Mouse (Mus musculus) embryonic facial prominence, embryonic 10.5 days (tissue): Measurements from ENCODE around the gene Rpap2. TPM values are rescaled to one million over a fixed set of nuclear protein-coding genes. Genes with fewer than 3 reads are reported as not detected.

ENCODE experiments used
- DNase-seq: peaks from one replicate; pipeline ENCODE4 v3.0.0-alpha.2; 2017; ENCODE audit warnings: low spot score
- H3K27ac ChIP-seq: fragments of 300-500 bp; sonication (generic); replicated peaks from 2 replicates; pipeline ENCODE4 v1.5.1; 2016; ENCODE audit warnings: mild to moderate bottlenecking
- H3K27me3 ChIP-seq: fragments of 300-500 bp; sonication (generic); replicated peaks from 2 replicates; pipeline ENCODE4 v1.6.1; 2016; ENCODE audit warnings: low read depth, mild to moderate bottlenecking; ENCODE audit not compliant: poor library complexity, severe bottlenecking
- H3K36me3 ChIP-seq: fragments of 300-500 bp; sonication (generic); replicated peaks from 2 replicates; pipeline ENCODE4 v1.6.1; 2016; ENCODE audit warnings: mild to moderate bottlenecking, moderate library complexity
- H3K4me1 ChIP-seq: fragments of 300-500 bp; sonication (generic); 2 replicates; pipeline ENCODE4 v1.6.1; 2016
- H3K4me3 ChIP-seq: fragments of 300-500 bp; sonication (generic); 2 replicates; pipeline ENCODE4 v1.5.1; 2016; ENCODE audit warnings: mild to moderate bottlenecking, moderate library complexity
- H3K9me3 ChIP-seq: fragments of 300-500 bp; sonication (generic); 2 replicates; pipeline ENCODE4 v1.6.1; 2016; ENCODE audit warnings: mild to moderate bottlenecking
- WGBS: fragments of 180-500 bp; shearing (Covaris S2); methylation state at CpG from one replicate; pipeline ENCODE4 v1.1.7; 2016; 5-methylcytosine and 5-hydroxymethylcytosine counted together
- polyA plus RNA-seq: library from polyadenylated mRNA; unstranded; fragments of >200 nt; fragmentation: Nextera tagmentation; extraction: Ambion mirVana; gene quantifications from 2 replicates; pipeline ENCODE4 v1.2.1, GENCODE M21; 2016

The Rpap2 gene
- 20.0 and 21.8 TPM in 2 replicates for polyA plus RNA-seq

- peak within 1 kb of the TSS; percentile 89 for H3K27ac ChIP-seq
- no peaks in the 10 kb centered on the region for H3K27me3 ChIP-seq
- peaks cover 25% of the 10 kb centered on the region for H3K36me3 ChIP-seq
- 1% methylated on average over 64 of the region's 64 CpGs for WGBS
- peak within 1 kb of the TSS; percentile 67 for H3K4me3 ChIP-seq
- H3K4me1 ChIP-seq = peaks cover 10% of the 10 kb centered on the region; the same call in 1 of the 2 replicates
- H3K9me3 ChIP-seq = no peaks in the 10 kb centered on the region
- DNase-seq = peak; percentile 94
Observed at GRCm38 (mm10) chr5:107597301-107598077, at the start of gene Rpap2, which contains the start of gene Glmn. Rpap2 (plus strand) TSS chr5:107597373. Glmn (minus strand) TSS chr5:107597888.

- Histone ChIP-seq H3K36me3 (peaks cover 35% of the 10 kb centered on the region), H3K9me3 (no peaks in the 10 kb centered on the region), H3K27ac (no peak overlapping the region), H3K4me1 (no peaks in the 10 kb centered on the region), H3K4me3 (no peak overlapping the region), H3K27me3 (no peaks in the 10 kb centered on the region)
- no peak for DNase-seq
- 90% methylated on average over 3 of the region's 3 CpGs for WGBS
Observed at GRCm38 (mm10) chr5:107547955-107548354, 49.2 kb upstream of the Rpap2 start.

DNA sequence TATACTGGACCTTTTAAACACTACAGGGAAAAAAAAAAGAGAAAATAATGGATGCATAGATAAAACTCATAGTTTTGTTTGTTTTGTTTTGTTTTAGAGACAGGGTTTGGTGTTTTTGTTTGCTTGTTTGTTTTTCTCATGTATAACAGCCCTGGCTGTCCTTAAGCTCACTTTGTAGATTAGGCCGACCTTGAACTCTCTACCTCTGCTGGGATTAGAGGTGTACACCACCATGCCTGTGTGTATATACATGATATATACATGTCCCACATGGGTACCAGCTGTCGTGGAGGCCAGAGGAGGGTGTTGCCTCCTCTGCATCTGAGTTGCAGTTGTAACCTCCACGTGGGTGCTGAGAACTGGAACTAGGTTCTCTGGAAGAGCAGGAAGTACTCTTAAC is 48.7 kb upstream of the Rpap2 start:
- H3K4me1 ChIP-seq = no peaks in the 10 kb centered on the region
- no peak for DNase-seq
- no peak overlapping the region for H3K4me3 ChIP-seq
- H3K9me3 ChIP-seq = no peaks in the 10 kb centered on the region
- no peak overlapping the region for H3K27ac ChIP-seq
- WGBS = 87% methylated on average over 3 of the region's 3 CpGs
- no peaks in the 10 kb centered on the region for H3K27me3 ChIP-seq
- H3K36me3 ChIP-seq = peaks cover 35% of the 10 kb centered on the region

DNA sequence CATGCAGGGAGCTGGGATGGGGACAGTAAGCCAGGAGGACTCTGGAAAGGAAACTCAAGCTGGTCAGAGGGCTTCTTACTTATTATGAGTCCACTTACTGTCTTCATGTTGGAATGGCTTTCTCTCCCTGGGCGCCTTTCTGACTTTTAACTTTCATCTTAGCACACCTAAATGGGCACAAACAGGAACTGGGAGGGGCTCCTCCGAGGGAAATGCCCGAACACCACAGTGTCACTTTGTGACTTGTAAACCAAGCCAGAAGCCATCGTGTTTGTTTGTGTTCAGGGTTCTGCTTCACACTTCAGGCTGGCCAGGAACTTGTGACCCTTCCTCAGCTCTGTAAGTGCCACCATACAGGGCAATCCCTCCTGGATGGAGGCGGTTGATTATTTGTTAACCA is 42.8 kb upstream of the Rpap2 start:
- Histone ChIP-seq H3K36me3 (peaks cover 73% of the 10 kb centered on the region), H3K4me3 (no peak overlapping the region), H3K4me1 (no peaks in the 10 kb centered on the region), H3K9me3 (no peaks in the 10 kb centered on the region), H3K27me3 (no peaks in the 10 kb centered on the region), H3K27ac (no peak overlapping the region)
- WGBS = 88% methylated on average over 5 of the region's 5 CpGs
- DNase-seq = no peak

DNA sequence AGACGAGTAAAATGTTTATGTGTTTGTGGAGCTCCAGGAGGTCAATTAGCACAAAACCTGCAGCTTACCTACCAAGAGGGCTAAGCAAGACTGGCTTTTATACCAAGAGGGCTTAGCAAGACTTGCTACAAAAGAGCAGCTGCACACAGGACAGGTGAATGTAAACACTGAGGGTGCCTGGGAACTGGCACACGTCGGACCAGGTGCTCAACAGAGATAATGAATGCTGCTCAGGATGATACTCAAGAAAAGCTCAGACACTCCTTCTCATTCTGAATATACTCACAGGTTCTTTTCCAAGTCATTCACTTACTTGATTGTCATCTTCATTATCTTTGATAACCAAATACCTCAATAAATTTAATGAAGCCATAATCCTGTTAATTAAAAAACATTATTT is 40.2 kb upstream of the Rpap2 start:
- Histone ChIP-seq H3K27ac (no peak overlapping the region), H3K4me1 (no peaks in the 10 kb centered on the region), H3K27me3 (no peaks in the 10 kb centered on the region), H3K9me3 (no peaks in the 10 kb centered on the region), H3K36me3 (peaks cover 81% of the 10 kb centered on the region), H3K4me3 (no peak overlapping the region)
- 80% methylated on average over 3 of the region's 3 CpGs for WGBS
- no peak for DNase-seq

GRCm38 (mm10) chr5:107569148-107569547 is 28.0 kb upstream of the Rpap2 start:
- DNase-seq = no peak
- Histone ChIP-seq H3K4me1 (no peaks in the 10 kb centered on the region), H3K27me3 (no peaks in the 10 kb centered on the region), H3K27ac (no peak overlapping the region), H3K36me3 (peaks cover 71% of the 10 kb centered on the region), H3K4me3 (no peak overlapping the region), H3K9me3 (no peaks in the 10 kb centered on the region)
- WGBS = 97% methylated on average over 9 of the region's 9 CpGs

- H3K27ac ChIP-seq = peak overlapping the region; percentile 89; the same call in 1 of the 2 replicates
- H3K4me1 ChIP-seq = peaks cover 10% of the 10 kb centered on the region; the same call in 1 of the 2 replicates
- WGBS = 26% methylated on average over 4 of the region's 4 CpGs
- H3K27me3 ChIP-seq = no peaks in the 10 kb centered on the region
- no peak for DNase-seq
- peaks cover 25% of the 10 kb centered on the region for H3K36me3 ChIP-seq
- no peaks in the 10 kb centered on the region for H3K9me3 ChIP-seq
- H3K4me3 ChIP-seq = peak overlapping the region; percentile 67
Observed at GRCm38 (mm10) chr5:107598380-107598779, 1.2 kb downstream of the Rpap2 start.

GRCm38 (mm10) chr5:107611224-107611623 is 14.1 kb downstream of the Rpap2 start:
- Histone ChIP-seq H3K36me3 (peaks cover 44% of the 10 kb centered on the region), H3K4me3 (no peak overlapping the region)
- WGBS = 6% methylated on average over 2 of the region's 2 CpGs

GRCm38 (mm10) chr5:107617986-107618385 is 20.8 kb downstream of the Rpap2 start:
- Histone ChIP-seq H3K27ac (no peak overlapping the region), H3K27me3 (no peaks in the 10 kb centered on the region), H3K4me3 (no peak overlapping the region), H3K36me3 (peaks cover 70% of the 10 kb centered on the region), H3K4me1 (no peaks in the 10 kb centered on the region), H3K9me3 (no peaks in the 10 kb centered on the region)
- 87% methylated on average over 6 of the region's 6 CpGs for WGBS
- no peak for DNase-seq

More at GRCm38 (mm10) chr5:107611224-107611623, 14.1 kb downstream of the Rpap2 start:
- DNase-seq = peak; percentile 65
- H3K27ac ChIP-seq = no peak overlapping the region
- H3K27me3 ChIP-seq = no peaks in the 10 kb centered on the region
- no peaks in the 10 kb centered on the region for H3K4me1 ChIP-seq
- no peaks in the 10 kb centered on the region for H3K9me3 ChIP-seq

- H3K27me3 ChIP-seq = no peaks in the 10 kb centered on the region
- DNase-seq = no peak
- 95% methylated on average over 3 of the region's 3 CpGs for WGBS
- no peak overlapping the region for H3K4me3 ChIP-seq
- H3K4me1 ChIP-seq = no peaks in the 10 kb centered on the region
- no peak overlapping the region for H3K27ac ChIP-seq
- no peaks in the 10 kb centered on the region for H3K9me3 ChIP-seq
- H3K36me3 ChIP-seq = peaks cover 68% of the 10 kb centered on the region
Observed at GRCm38 (mm10) chr5:107621327-107621726, 24.2 kb downstream of the Rpap2 start.

DNA sequence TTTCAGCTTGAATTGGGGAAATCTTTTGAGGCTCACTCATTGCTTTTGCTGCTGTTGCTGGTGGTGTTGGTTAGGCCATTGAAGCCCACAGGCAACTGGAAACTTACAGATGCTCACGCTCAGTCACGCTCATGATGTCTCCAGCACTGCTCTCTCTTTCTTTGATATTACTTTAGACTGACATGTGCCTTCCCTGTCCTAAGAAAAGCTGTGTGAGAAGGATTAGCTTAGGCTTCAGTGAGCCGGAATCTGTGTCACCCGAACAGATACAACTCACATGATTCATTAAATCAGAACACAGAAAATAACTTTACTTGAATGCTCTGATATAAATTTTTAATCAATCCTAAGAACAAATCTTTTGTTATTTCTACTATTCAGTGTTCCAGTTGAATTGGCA is 36.5 kb downstream of the Rpap2 start:
- H3K9me3 ChIP-seq = no peaks in the 10 kb centered on the region
- H3K4me3 ChIP-seq = no peak overlapping the region
- 92% methylated on average over 4 of the region's 4 CpGs for WGBS
- H3K27me3 ChIP-seq = no peaks in the 10 kb centered on the region
- no peak for DNase-seq
- H3K36me3 ChIP-seq = peaks cover 27% of the 10 kb centered on the region
- no peak overlapping the region for H3K27ac ChIP-seq
- H3K4me1 ChIP-seq = peaks cover 6% of the 10 kb centered on the region; the same call in 1 of the 2 replicates

DNA sequence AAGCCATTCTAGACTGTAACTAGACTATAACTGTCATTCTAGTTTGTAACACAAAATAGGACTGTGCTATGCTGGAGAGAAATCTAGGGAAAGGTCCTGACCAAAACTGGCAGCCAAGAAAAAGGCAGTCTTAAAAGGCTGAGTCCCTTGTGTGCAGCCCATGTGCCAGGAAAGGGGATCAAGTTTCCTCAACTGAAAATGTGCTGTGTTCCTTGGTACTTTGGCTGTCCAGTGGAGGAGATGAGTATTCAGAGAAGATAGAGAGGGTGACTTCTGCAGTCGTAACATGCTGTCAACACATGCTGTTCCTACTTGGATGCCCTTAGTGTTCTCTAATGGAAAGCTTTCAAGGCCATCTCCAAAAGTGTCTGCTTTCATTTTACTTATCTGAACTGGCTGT is 39.9 kb downstream of the Rpap2 start:
- WGBS = 65% methylated on average over 1 of the region's 1 CpGs
- peaks cover 12% of the 10 kb centered on the region for H3K36me3 ChIP-seq
- H3K4me1 ChIP-seq = peaks cover 6% of the 10 kb centered on the region; the same call in 1 of the 2 replicates
- no peak for DNase-seq
- no peaks in the 10 kb centered on the region for H3K9me3 ChIP-seq
- no peak overlapping the region for H3K4me3 ChIP-seq
- no peak overlapping the region for H3K27ac ChIP-seq
- no peaks in the 10 kb centered on the region for H3K27me3 ChIP-seq

- Histone ChIP-seq H3K4me1 (peaks cover 6% of the 10 kb centered on the region; the same call in 1 of the 2 replicates), H3K4me3 (no peak overlapping the region), H3K27me3 (no peaks in the 10 kb centered on the region), H3K27ac (no peak overlapping the region), H3K9me3 (no peaks in the 10 kb centered on the region), H3K36me3 (peaks cover 18% of the 10 kb centered on the region)
- no peak for DNase-seq
- WGBS = 93% methylated on average over 8 of the region's 8 CpGs
Observed at GRCm38 (mm10) chr5:107638366-107638765, 41.2 kb downstream of the Rpap2 start.
